Mouse (Mus musculus) heart, adult 9 months (tissue): ENCODE measurements around the gene Dnajc14.

Source experiments
- DNase-seq, 2 experiments: peaks; one replicate each; pipeline ENCODE4 v3.0.0; 2022; ENCODE audit warnings: low spot score in 2 of 2

Dnajc14 gene

DNA sequence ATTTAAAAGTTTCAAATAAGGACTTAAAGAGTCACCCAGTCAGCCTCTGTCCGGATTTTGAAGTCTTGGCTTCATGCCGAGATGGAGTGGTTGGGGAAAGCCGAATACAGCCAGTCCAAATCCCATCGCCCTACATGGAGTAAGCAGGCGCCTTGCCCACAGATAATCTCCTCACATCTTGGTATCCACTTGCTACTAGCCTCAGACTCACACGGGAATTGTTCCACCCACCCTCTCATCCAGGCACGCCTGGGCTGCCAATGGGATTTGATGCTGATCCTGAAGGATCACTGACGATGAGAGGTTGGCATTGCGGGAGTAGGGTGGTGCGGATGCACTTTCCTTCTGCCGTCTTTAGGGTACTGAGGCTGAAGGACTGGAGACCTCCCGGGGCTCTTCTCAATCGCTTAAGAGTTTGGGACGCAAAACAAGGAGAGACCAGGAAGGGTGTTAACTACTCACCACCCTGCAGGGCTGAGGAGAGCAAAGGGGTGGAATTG lies at the start of gene Dnajc14:
TSS of gene Dnajc14 (plus strand) at position 292 of the 500 bp plus-strand sequence.
- DNase-seq, result peak; percentile 72 to 75

DNA sequence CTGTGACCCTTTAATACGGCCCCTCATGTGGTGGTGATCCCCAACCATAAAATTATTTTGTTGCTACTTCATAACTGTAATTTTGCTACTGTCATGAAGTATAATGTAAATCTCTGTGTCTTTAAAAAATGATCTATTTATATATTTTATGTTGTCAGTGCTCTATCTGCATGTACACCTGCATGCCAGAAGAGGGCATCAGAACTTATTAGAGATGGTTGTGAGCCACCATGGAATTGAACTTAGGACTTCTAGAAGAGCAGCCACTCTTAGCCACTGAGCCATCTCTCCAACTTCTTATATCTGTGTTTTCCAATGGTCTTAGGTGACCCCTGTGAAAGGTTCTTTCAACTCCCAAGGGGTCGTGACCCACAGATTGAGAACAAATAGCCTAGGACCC lies 31.0 kb upstream of the Dnajc14 start:
- no peak for DNase-seq

DNA sequence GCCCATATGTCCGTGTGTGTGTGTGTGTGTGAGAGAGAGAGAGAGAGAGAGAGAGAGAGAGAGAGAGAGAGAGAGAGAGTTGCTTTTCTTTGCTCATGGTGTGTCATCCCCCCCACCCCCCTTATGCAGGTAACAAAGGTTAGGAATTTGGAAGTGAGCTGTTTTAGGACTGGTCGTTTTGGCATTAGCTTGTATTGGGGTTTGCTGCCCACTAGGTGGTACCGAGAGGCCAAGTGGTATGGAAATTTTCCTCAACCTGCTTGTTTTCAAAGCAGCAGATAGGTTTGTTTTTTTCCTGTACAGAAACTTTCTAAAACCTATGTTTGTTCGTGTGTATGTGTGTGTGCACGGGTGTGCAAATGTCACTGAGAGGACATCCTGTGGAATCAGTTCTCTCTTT lies 30.2 kb upstream of the Dnajc14 start:
- no peak for DNase-seq

DNA sequence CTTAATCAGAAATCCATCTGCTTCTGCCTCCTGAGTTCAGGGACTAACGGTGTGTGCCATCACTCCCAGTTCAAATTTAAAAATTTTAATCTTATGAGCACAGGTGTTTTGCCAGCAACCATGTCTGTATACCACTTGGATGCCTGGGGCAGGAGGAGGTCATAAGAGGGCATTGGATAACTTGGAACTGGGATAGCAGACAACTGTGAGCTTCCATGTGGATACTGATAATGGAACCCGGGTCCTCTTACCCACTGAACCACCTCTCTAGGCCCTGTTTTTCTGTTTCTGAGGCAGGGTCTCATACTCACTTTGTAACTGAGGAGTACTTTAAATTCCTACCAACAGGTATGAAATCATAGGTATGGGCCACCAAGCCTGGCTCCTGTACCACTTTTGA lies 25.4 kb upstream of the Dnajc14 start:
- DNase-seq, result no peak

DNA sequence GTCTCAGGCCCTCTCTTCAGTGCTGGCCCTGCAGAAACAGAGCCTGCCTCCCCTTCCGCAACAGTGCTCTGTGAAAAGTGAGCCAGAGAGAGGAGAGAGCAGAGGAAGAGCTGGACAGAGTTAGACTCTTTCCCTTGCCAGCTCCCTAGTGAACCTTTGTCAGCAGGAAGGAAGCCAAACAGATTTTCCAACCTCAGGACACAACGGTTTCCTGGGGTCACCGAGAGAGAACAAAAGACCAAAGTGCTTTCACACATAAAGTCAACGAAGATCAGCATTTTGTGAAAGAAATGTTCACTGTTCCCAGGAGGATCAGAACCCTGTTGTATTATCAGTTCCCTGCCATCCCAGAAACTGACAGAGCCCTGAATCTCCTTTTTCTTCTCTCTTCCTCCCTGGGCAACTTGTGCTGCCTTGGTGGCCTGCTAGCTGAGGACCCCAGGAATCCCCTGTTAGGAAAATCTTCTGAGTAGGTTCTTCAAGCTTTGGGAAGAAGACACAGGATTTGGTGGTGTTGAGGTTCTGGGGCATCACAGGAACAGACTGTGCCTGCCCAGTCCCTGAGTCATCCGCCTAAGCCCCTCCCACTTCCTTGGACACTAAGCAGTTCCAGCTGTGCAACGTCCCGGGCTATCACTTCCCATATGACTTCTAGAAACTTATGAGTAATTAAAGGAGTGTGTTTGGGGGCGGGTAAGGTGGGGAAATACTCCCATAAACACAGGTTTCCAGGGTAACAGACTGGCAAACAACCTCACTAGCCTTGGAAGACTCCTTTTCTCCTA lies 24.7 kb upstream of the Dnajc14 start:
- DNase-seq, result peak; percentile 93 to 94

DNA sequence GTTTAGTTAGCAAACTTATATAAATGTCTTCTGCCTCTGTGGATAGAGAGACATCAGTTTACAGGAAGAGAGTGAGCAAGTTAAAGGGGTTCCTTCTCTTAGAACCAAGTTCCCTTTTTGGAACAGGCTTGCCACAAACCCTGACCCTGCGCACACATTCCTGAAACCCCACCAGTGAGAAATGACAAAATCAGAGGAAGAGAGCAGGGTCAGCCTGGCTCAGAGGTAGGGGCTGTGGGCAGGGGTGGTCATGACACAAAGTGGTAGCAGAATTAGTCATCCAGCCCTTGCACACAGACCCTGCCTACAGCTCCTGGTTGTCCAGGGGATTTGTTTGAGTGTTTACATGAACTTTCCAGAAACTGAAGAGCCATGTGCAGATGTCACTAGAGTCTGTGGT lies 23.7 kb upstream of the Dnajc14 start:
- DNase-seq, result no peak

DNA sequence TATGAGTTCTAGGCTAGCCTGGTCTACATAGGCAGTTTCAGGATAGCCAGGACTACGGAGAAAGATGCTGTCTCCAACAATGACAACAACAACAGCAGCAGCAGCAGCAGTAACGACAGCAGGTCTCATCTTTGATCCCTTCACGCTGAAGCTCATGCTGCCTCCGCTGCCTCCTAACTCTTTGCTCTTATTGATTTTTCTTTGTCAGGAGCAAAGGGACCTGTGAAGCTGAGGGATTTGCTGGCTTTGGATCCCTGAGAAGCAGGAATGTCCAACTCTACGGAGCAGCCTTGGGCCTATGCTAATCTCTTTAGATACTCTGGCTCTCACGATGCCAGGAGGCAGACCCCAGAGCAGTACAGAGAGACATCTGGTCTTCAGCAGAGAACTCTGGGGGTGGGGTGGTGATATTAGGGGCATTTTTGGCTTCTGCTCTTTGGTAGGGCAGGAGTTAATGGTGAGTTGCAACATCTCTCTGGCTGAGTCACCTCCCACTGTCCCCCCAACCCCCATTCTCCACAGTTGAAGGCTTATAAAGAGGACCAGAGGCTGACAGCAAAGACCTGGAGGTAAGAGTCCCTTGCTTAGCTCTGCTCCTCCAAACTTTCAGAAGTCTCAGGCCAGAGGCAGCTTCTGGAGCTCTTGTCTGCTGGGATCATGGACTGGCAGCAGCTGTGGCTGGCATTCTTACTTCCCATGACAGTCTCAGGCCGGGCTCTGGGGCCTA lies 13.3 kb upstream of the Dnajc14 start, which contains the start of gene Mmp19:
TSS of gene Mmp19 (plus strand) at position 513 of the 727 bp plus-strand sequence.
- DNase-seq, result peak in 1 of 2 experiments; percentile 50

DNA sequence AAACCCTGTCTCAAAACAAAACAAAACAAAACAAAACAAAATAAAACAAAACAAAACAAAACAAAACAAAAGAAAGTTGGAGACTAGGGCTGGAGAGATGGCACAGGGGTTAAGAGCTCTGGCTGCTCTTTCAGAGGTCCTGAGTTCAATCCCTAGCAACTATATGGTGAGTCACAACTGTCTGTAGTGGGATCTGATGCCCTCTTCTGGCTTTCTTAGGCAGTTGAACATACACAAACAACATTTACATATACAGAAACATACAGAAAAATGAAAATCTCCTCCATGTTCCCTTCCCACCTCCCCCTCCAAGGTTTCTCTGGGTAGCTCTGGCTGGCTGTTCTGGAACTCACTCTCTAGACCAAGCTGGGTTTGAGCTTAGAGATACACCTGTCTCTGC lies 11.8 kb upstream of the Dnajc14 start:
- DNase-seq, result no peak

DNA sequence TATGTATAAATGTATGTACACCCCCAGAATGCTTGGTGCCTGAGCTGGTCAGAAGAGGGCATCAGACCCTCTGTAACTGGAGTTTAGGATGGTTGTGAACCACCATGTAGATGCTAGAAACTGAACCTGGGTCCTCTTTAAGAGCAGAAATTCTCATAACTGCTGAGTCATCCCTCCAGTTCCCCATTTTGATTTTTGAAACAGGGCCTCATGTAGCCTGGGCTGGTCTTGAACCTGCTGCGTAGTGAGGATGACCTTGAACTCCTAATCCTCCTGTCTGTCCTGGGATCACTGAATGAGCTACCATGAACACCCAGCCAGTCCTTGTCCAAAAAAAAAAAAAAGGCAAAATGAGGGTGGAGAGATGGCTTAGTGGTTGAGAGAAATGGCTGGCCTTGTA lies 10.6 kb upstream of the Dnajc14 start:
- DNase-seq, result no peak

DNA sequence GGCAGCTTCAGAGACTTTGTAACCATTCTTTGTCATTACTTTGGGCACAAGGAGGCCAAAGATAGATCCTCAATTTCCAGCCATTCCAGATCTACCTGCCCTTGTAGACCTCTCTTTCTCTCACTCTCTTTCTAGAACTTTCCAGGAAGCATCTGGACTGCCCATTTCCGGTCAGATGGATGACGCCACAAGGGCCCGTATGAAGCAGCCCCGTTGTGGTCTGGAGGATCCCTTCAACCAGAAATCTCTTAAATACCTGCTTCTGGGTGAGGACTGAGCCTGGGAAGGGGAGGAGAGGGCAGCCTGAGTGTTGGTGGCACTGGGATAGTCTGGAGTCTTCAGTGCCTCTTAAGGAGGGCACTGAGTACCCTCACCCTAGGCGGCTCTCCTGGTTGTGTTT lies 9.5 kb upstream of the Dnajc14 start:
- DNase-seq, result no peak

DNA sequence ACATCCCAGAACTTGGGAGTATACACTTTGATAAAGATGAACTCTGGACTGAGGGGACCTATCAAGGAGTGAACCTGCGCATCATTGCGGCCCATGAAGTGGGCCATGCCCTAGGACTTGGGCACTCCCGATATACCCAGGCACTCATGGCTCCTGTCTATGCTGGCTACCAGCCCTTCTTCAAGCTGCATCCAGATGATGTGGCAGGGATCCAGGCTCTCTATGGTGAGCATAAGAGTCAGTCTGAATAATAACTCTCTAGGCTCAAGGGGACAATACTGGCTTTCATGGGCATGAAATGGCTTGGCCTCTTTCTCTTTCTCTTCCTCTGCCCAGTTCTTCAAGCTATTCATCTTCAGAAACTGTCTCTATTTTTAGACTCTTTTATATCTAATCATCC lies 8.3 kb upstream of the Dnajc14 start:
- DNase-seq, result no peak

DNA sequence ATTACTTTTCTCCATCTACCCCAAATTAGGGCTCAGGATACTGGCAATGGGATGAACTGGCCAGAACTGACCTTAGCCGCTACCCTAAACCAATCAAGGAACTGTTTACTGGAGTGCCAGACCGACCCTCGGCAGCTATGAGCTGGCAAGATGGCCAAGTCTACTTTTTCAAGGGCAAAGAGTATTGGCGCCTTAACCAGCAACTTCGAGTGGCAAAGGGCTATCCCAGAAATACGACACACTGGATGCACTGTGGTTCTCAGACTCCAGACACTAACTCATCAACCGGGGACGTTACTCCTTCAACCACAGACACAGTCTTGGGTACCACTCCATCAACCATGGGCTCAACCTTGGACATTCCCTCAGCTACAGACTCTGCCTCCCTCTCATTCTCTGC lies 5.2 kb upstream of the Dnajc14 start:
- no peak for DNase-seq

DNA sequence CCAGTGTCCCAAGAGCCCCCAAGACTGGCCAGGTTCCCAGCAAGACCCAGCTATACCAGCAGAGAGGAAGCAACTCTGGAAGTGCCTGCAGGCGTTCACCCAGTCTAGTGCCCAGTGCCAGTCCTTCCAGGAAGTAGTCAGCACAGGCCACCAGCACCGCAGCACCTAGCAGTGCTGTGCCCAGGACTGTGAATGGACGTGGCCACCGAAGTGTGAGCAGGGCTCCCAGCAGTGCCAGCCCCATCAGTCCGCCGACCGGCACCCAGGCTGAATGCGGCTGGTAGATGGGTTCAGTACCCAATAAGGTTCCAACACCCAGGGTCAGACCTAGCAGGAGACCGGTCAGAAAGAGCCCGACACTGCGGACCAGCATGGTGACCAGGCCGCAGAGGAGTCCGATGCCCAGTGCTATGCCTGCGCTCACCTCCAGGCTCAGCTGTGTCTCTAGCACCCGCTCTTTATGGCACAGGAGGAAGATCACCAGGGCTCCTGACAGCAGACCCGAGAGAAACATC lies 1.8 kb upstream of the Dnajc14 start:
- no peak for DNase-seq

DNA sequence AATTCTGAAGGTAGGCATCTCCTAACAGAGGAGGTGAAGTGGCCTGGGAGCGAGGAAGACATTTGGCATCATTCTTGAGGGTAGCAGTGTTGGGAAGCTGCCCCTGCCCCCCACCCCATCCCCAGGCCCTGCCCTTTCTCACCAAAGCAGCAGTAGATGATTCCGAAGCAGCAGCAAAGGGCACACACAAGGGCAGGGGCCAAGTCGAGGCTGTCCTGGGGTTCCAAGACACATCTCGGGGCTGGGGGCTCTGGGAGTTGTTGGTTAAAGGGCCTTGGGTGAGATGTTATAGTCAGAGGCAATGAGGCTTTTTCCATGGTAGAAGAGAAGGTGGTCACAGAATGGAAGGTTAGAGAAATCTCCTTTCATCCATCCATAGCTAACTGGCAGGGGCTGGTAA lies 906 bp upstream of the Dnajc14 start:
- no peak for DNase-seq

DNA sequence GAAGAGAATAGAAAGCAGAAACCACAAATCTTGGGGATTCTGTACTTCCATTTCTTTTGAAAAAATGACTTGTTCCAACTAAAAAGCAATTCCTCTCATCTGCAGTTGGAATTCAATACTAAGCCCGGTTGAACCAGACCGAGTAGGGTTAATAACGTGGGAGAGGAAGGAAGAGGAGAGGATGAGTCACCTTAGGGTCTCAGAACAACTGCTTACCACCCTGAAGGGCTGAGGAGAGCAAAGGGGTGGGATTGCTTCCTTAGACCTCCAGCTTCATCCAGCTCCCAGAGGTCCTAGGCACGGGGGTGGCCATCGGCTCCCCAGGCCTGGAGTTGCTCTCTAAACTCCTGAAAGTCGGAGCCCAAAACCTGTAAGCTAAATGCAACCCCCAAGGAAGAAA lies 501 bp upstream of the Dnajc14 start:
- DNase-seq, result no peak

DNA sequence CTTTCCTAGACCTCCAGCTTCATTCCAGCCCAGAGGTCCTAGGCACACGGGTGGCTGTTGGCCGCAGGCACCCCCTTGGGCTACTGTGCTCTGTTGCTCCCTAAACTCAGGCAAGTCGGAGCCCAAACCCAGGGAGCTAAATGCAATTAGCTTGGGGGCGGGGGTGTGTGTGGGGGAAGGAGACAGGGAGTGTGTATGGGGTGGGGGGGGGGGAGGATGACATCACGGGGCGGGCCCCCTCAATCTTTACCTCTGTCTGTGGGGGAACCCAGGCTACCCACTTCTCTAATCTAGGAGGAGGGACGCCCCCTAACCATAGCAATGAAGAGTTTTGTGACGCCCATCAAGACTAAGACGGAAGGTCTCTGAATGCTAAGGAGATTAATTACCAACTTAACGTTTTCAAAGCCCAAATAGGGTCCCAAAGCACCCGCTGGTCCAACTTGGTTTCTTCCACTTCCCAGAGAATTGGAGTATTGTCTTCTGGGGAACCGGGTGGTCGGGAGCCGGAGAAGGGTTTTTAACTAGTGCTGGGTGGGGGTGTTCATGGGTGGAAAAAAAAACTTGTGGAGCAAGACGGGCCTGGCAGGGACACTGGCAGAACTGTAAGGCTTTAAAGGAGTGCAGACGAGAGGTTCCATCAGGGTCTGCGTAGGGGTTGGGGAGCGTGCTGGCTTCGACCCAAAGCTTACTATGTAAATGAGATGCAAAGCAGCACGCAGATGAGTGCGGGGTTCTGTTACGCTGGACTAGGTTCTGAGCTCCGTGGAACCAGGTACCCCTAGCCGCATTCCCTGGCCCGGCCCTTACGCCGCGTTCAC lies 619 bp downstream of the Dnajc14 start, which contains the start of gene Tmem198b:
TSS of gene Tmem198b (minus strand) at position 100 of the 821 bp plus-strand sequence.
- DNase-seq, result peak; percentile 75 to 82

DNA sequence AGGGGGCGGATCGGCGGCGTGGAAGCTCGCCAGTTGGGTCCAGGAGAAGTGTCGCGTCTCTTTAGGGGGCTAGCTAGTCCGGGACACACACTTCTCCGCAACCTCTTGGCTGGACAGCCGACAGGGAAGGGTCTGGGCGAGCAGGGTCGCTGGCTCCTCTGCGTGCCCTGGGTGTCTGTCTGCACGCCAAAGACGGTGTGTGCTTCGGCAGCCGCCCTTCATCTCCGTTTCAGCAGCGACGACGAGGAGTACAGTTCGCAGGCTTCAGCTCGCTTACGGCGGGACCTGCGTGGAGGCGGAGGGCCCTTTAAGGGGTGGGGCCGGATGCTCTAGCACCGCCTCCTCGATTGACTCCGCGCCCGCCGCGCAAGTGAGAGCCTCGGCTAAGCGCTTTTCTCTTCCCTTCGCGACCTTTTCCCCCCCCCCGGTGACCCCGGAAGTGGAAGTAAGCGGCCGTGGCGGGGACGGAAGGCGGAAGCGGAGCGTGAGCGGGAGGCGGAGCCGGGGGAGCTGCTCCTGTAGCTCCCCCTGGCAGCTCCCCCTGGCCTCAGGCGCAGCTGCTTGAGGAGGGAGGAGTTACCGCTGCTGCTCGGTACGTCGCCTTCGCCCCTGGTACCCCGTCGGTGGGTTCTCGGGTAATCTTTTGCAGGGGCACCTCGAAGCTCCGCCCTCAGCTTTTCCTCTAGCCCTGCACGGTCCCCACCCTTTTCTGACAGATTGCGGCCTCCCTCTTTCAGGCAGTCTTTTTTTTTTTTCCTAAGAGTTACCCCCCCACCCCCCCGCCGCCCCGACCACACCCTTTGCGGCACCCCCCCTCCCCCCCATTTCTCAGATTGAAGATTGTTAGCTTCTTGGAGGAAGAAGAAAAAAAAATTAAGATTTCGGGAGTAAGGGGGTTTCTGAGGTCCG lies 1.5 kb downstream of the Dnajc14 start:
- peak; percentile 94 to 97 for DNase-seq

DNA sequence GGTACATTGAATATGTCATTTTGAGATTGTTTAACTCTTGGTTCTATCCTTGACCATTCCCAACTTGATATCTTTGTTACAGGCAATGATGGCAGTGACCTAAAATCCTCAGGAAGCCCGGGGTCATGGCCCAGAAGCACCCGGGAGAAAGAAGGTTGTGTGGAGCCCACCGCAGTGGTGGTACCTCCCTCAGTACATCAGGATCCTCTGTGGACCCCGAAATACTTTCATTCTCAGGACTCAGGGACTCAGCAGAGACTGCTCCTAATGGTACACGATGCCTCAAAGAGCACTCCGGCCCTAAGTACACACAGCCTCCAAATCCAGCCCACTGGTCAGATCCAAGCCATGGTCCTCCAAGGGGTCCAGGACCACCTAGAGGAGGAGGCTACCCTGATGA lies 2.2 kb downstream of the Dnajc14 start:
- no peak for DNase-seq

DNA sequence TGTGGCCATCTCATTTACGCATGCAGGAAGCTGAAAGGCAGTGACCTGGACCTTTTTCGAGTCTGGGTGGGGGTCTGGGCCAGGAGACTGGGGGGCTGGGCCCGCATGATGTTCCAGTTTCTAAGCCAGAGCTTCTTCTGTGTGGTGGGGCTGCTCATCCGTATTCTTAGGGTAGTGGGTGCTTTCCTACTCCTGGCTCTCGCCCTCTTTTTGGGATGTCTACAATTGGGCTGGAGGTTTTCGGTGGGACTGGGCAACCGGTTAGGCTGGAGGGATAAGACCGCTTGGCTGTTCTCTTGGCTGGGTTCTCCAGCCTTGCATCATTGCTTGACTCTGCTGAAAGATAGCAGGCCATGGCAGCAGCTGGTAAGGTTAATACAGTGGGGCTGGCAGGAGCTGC lies 3.2 kb downstream of the Dnajc14 start:
- DNase-seq, result no peak

DNA sequence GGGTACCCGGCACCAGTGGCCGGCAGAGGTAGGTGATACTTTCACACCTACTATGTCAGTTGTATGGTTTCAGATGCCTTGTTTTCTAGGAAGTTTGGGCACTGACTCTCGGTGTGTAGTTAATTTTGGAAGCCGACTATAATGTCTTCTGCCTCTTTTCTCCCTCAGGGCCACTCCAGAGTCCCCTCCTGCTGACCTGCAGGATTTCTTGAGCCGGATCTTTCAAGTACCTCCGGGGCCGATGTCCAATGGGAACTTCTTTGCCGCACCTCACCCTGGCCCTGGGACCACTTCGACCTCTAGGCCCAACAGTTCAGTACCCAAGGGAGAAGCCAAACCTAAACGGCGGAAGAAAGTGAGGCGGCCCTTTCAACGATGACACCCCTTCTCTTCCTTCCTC lies 13.2 kb downstream of the Dnajc14 start, which contains the start of gene Sarnp:
TSS of gene Sarnp (plus strand) at position 301 of the 400 bp plus-strand sequence.
- DNase-seq, result no peak

DNA sequence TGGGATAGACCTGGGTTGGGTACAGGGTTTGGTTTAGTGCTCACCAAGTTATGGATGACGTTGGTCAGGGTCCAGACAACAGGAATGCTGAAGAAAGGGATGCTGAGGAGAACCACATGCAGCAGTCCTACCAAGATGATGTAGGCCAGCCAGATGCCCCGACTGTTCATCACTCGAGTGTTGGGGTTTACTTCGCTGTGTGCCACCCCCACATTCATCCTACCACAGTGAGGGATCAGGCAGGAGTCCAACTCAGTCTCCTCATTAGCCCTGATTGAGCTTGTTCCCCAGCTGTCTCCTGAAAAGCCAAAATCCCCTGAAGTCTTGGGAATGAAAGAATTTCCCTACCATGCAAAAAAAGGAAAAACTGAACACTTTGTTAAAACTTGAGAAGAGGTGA lies 16.4 kb downstream of the Dnajc14 start:
- DNase-seq, result no peak
